In genomic region chr11:60301588-60302208, GRCm38 (mm10) we compare ENCODE assay signal across 8 mouse cellular contexts. TPM values are rescaled to one million over a fixed set of nuclear protein-coding genes. Genes with fewer than 3 reads are reported as not detected.
DNase-seq lines count a peak whose midpoint lies in the region; ATAC-seq and TF ChIP-seq lines count a peak whose summit lies in the region.

No protein-coding gene starts in this region.

- no peaks in the 10 kb centered on the region for H3K9me3 ChIP-seq in lung, embryonic 16.5 days (ENCODE audit: control insufficient read depth, low read length)
- no peaks in the 10 kb centered on the region for H3K9me3 ChIP-seq in forebrain, embryonic 11.5 days (ENCODE audit: control insufficient read depth, low read length)
- H3K9me3 ChIP-seq in limb, embryonic 11.5 days (ENCODE audit: control insufficient read depth, low read length): no peaks in the 10 kb centered on the region

- DNase-seq in lung, adult 2 months: no peak
- no peak for DNase-seq in forebrain, embryonic 11.5 days (ENCODE audit: low spot score)
- no peak for DNase-seq in limb, embryonic 11.5 days (ENCODE audit: low spot score)
- no peak for DNase-seq in cerebellum, adult 11-12 months
- no peak for DNase-seq in thymus, postnatal 25 days
- DNase-seq in urinary bladder, adult 2 months (ENCODE audit: low spot score): no peak

- H3K4me1 ChIP-seq in lung, embryonic 16.5 days (replicated peaks; ENCODE audit: control insufficient read depth, insufficient read depth, low read length): peaks cover 26% of the 10 kb centered on the region
- peaks cover 21% of the 10 kb centered on the region for H3K4me1 ChIP-seq in lung, adult 2 months (ENCODE audit: control insufficient read depth, insufficient read depth, low read length)
- H3K4me1 ChIP-seq in forebrain, embryonic 11.5 days (replicated peaks; ENCODE audit: control insufficient read depth, insufficient read depth, low read length): peaks cover 17% of the 10 kb centered on the region
- H3K4me1 ChIP-seq in limb, embryonic 11.5 days (ENCODE audit: control insufficient read depth, insufficient read depth, low read length): peaks cover 15% of the 10 kb centered on the region
- peaks cover 22% of the 10 kb centered on the region for H3K4me1 ChIP-seq in small intestine, adult 2 months (ENCODE audit: control insufficient read depth, insufficient read depth, insufficient read length, low read length)

- H3K4me2 ChIP-seq in lung, embryonic 16.5 days (ENCODE audit: low read depth, low read length): 0 out of 2 replicates have a peak overlapping the region, but pooled peaks have one; percentile 8
- H3K4me2 ChIP-seq in forebrain, embryonic 11.5 days (ENCODE audit: low read depth, low read length, severe bottlenecking): no peak overlapping the region
- H3K4me2 ChIP-seq in limb, embryonic 11.5 days (ENCODE audit: low read depth, severe bottlenecking): no peak overlapping the region

- H3K4me3 ChIP-seq in lung, embryonic 16.5 days (ENCODE audit: low read length): no peak overlapping the region
- H3K4me3 ChIP-seq in lung, adult 2 months (replicated peaks; ENCODE audit: extremely low read depth, low read depth, low read length): no peak overlapping the region
- no peak overlapping the region for H3K4me3 ChIP-seq in forebrain, embryonic 11.5 days (ENCODE audit: low read depth, low read length)
- no peak overlapping the region for H3K4me3 ChIP-seq in limb, embryonic 11.5 days (ENCODE audit: low read depth, low read length)
- H3K4me3 ChIP-seq in small intestine, adult 2 months (ENCODE audit: low read depth, low read length): no peak overlapping the region

- H3K27me3 ChIP-seq in lung, embryonic 16.5 days (ENCODE audit: control insufficient read depth, insufficient read depth, low read depth, low read length): no peaks in the 10 kb centered on the region
- H3K27me3 ChIP-seq in forebrain, embryonic 11.5 days (ENCODE audit: control insufficient read depth, insufficient read depth, low read length): no peaks in the 10 kb centered on the region
- no peaks in the 10 kb centered on the region for H3K27me3 ChIP-seq in limb, embryonic 11.5 days (ENCODE audit: control insufficient read depth, insufficient read depth, low read length)
- no peaks in the 10 kb centered on the region for H3K27me3 ChIP-seq in small intestine, adult 2 months (ENCODE audit: control insufficient read depth, insufficient read depth, low read length)

- H3K27ac ChIP-seq in lung, embryonic 16.5 days (ENCODE audit: low read length): peak overlapping the region; percentile 85
- peak overlapping the region; percentile 64 for H3K27ac ChIP-seq in forebrain, embryonic 11.5 days (ENCODE audit: low read depth, low read length)
- peak overlapping the region; percentile 39; the same call in 1 of the 2 replicates for H3K27ac ChIP-seq in limb, embryonic 11.5 days (replicated peaks; ENCODE audit: low read depth, low read length)
- peak overlapping the region; percentile 74 for H3K27ac ChIP-seq in small intestine, adult 2 months (ENCODE audit: insufficient read depth, low read depth, low read length)

- H3K36me3 ChIP-seq in lung, embryonic 16.5 days (ENCODE audit: control insufficient read depth, insufficient read depth, low read length): no peaks in the 10 kb centered on the region
- no peaks in the 10 kb centered on the region for H3K36me3 ChIP-seq in forebrain, embryonic 11.5 days (ENCODE audit: control insufficient read depth, insufficient read depth, low read length)
- H3K36me3 ChIP-seq in limb, embryonic 11.5 days (ENCODE audit: control insufficient read depth, insufficient read depth, low read length): no peaks in the 10 kb centered on the region
- no peaks in the 10 kb centered on the region for H3K36me3 ChIP-seq in small intestine, adult 2 months (ENCODE audit: control insufficient read depth, insufficient read depth, low read length)

- 41% methylated on average over 5 of the region's 5 CpGs for WGBS in lung, embryonic 16.5 days
- WGBS in lung, adult 2 months: 41% methylated on average over 5 of the region's 5 CpGs
- 24% methylated on average over 5 of the region's 5 CpGs for WGBS in forebrain, embryonic 11.5 days
- 56% methylated on average over 5 of the region's 5 CpGs for WGBS in limb, embryonic 11.5 days
- 64% methylated on average over 5 of the region's 5 CpGs for WGBS in small intestine, adult 2 months

- TF ChIP-seq CTCF in lung, adult 2 months (IDR thresholded peaks at IDR 0.05; ENCODE audit: insufficient read depth, low read length): no peak
- TF ChIP-seq CTCF in small intestine, adult 2 months (IDR thresholded peaks at IDR 0.05; ENCODE audit: extremely low read depth, insufficient read length, insufficient replicate concordance, low read depth, low read length): no peak

- ATAC-seq in lung, embryonic 16.5 days (ENCODE audit: low read depth): peak; percentile 68
- ATAC-seq in forebrain, embryonic 11.5 days (replicated peaks; ENCODE audit: low FRiP score): no peak; the same call in 1 of the 2 replicates
- 0 out of 2 replicates have a peak, but pooled peaks have one; percentile 39 for ATAC-seq in limb, embryonic 11.5 days (ENCODE audit: insufficient number of reproducible peaks, low FRiP score, low TSS enrichment, low read depth)

- no peak for TF ChIP-seq POLR2A in lung, adult 2 months (IDR thresholded peaks at IDR 0.05; ENCODE audit: borderline replicate concordance, extremely low read depth, low read depth, low read length)
- no peak for TF ChIP-seq POLR2A in small intestine, adult 2 months (IDR thresholded peaks at IDR 0.05; ENCODE audit: low read depth, low read length)

- H3K9ac ChIP-seq in lung, embryonic 16.5 days (ENCODE audit: low read length): peak overlapping the region; percentile 52
- H3K9ac ChIP-seq in forebrain, embryonic 11.5 days (ENCODE audit: low read length): peak overlapping the region; percentile 32; the same call in 1 of the 2 replicates
- peak overlapping the region; percentile 45; the same call in 1 of the 2 replicates for H3K9ac ChIP-seq in limb, embryonic 11.5 days (ENCODE audit: low read length)

RNA-seq across cellular contexts. Expression of gene Tom1l2, which starts 51.0 kb away (rescaled TPM):
- polyA plus RNA-seq in lung, embryonic 16.5 days (2015; fragmentation: Nextera tagmentation; extraction: Ambion mirVana): 29.6 and 33.4 TPM in 2 replicates
- polyA plus RNA-seq in lung, adult 2 months (2012; rRNA removed): 98.4 and 99.3 TPM in 2 replicates
- 18.0 and 19.5 TPM in 2 replicates for polyA plus RNA-seq in forebrain, embryonic 11.5 days (2014; fragmentation: Nextera tagmentation; extraction: Ambion mirVana)
- 10.6 and 12.2 TPM in 2 replicates for polyA plus RNA-seq in limb, embryonic 11.5 days (2014; fragmentation: Nextera tagmentation; extraction: Ambion mirVana)
- 73.6 and 152 TPM in 2 replicates for polyA plus RNA-seq in small intestine, adult 2 months (2012; rRNA removed)
- polyA plus RNA-seq in urinary bladder, adult 2 months (2012; rRNA removed): 71.5 and 86.7 TPM in 2 replicates

RNA-seq across cellular contexts. Expression of gene Drc3, which starts 51.4 kb away (rescaled TPM):
- polyA plus RNA-seq in lung, embryonic 16.5 days (2015; fragmentation: Nextera tagmentation; extraction: Ambion mirVana): 11.2 and 11.3 TPM in 2 replicates
- polyA plus RNA-seq in lung, adult 2 months (2012; rRNA removed): 10.9 and 17.7 TPM in 2 replicates
- 1.6 and 2.1 TPM in 2 replicates for polyA plus RNA-seq in forebrain, embryonic 11.5 days (2014; fragmentation: Nextera tagmentation; extraction: Ambion mirVana)
- polyA plus RNA-seq in limb, embryonic 11.5 days (2014; fragmentation: Nextera tagmentation; extraction: Ambion mirVana): 1.4 and 1.9 TPM in 2 replicates
- 0.30 and 0.33 TPM in 2 replicates for polyA plus RNA-seq in small intestine, adult 2 months (2012; rRNA removed)
- 2.3 and 2.7 TPM in 2 replicates for polyA plus RNA-seq in urinary bladder, adult 2 months (2012; rRNA removed)
